Mouse (Mus musculus): ENCODE measurements at regions not wholly inside any gene's neighbourhood (a gene's known extent, or its start where the extent isn't known, plus 50 kb on each side); places are given as distances from the start of the nearest gene placed in this dataset.
A peak's percentile ranks its signal among the peaks of the same experiment; 100 is the strongest.
"Not testable (repeated sequence)": the region's sequence is repeated elsewhere in the genome, so short reads cannot be mapped to it uniquely, and the experiment has no call there.

GRCm38 (mm10) chr3:21667349-21668143, 408.9 kb upstream of the Tbl1xr1 start:
- 69% methylated on average over 5 of the region's 5 CpGs for WGBS
- H3K4me3 ChIP-seq (ENCODE audit: insufficient read depth, low read depth, low read length): no peak overlapping the region
- TF ChIP-seq POLR2A (IDR thresholded peaks at IDR 0.05; ENCODE audit: low read depth, low read length): no peak
- no peak for TF ChIP-seq CTCF (conservative IDR thresholded peaks at IDR 0.05; ENCODE audit: insufficient read depth, insufficient read length, low read depth, low read length)
- no peaks in the 10 kb centered on the region for H3K4me1 ChIP-seq (ENCODE audit: control insufficient read depth, insufficient read depth, low read length)
- DNase-seq: peak; percentile 18
- H3K27me3 ChIP-seq (replicated peaks; ENCODE audit: control insufficient read depth, insufficient read depth, low read length): no peaks in the 10 kb centered on the region
- no peaks in the 10 kb centered on the region for H3K36me3 ChIP-seq (ENCODE audit: control insufficient read depth, insufficient read depth, low read length)
- no peak overlapping the region for H3K27ac ChIP-seq (ENCODE audit: insufficient read depth, low read depth, low read length)

GRCm38 (mm10) chr3:21671885-21672284, 404.6 kb upstream of the Tbl1xr1 start:
- 93% methylated on average over 2 of the region's 2 CpGs for WGBS
- H3K27ac ChIP-seq (ENCODE audit: insufficient read depth, low read depth, low read length): no peak overlapping the region

GRCm38 (mm10) chr3:21672492-21672891, 404.0 kb upstream of the Tbl1xr1 start:
- no peak overlapping the region for H3K27ac ChIP-seq (ENCODE audit: insufficient read depth, low read depth, low read length)
- DNase-seq: no peak
- H3K4me1 ChIP-seq (ENCODE audit: control insufficient read depth, insufficient read depth, low read length): no peaks in the 10 kb centered on the region
- TF ChIP-seq CTCF (conservative IDR thresholded peaks at IDR 0.05; ENCODE audit: insufficient read depth, insufficient read length, low read depth, low read length) (no peak), POLR2A (IDR thresholded peaks at IDR 0.05; ENCODE audit: low read depth, low read length) (no peak)
- H3K4me3 ChIP-seq (ENCODE audit: insufficient read depth, low read depth, low read length): no peak overlapping the region
- no peaks in the 10 kb centered on the region for H3K36me3 ChIP-seq (ENCODE audit: control insufficient read depth, insufficient read depth, low read length)
- no peaks in the 10 kb centered on the region for H3K27me3 ChIP-seq (replicated peaks; ENCODE audit: control insufficient read depth, insufficient read depth, low read length)
- WGBS: 62% methylated on average over 2 of the region's 2 CpGs

More at GRCm38 (mm10) chr3:21671885-21672284, 404.6 kb upstream of the Tbl1xr1 start:
- Histone ChIP-seq H3K4me1 (ENCODE audit: control insufficient read depth, insufficient read depth, low read length) (no peaks in the 10 kb centered on the region), H3K27me3 (replicated peaks; ENCODE audit: control insufficient read depth, insufficient read depth, low read length) (no peaks in the 10 kb centered on the region), H3K36me3 (ENCODE audit: control insufficient read depth, insufficient read depth, low read length) (no peaks in the 10 kb centered on the region), H3K4me3 (ENCODE audit: insufficient read depth, low read depth, low read length) (no peak overlapping the region)
- TF ChIP-seq POLR2A (IDR thresholded peaks at IDR 0.05; ENCODE audit: low read depth, low read length) (no peak), CTCF (conservative IDR thresholded peaks at IDR 0.05; ENCODE audit: insufficient read depth, insufficient read length, low read depth, low read length) (no peak)
- DNase-seq: no peak

GRCm38 (mm10) chr3:21673466-21673865, 403.0 kb upstream of the Tbl1xr1 start:
- no peak overlapping the region for H3K27ac ChIP-seq (ENCODE audit: insufficient read depth, low read depth, low read length)

GRCm38 (mm10) chr3:21678265-21678664, 398.2 kb upstream of the Tbl1xr1 start:
- no peaks in the 10 kb centered on the region for H3K27me3 ChIP-seq (replicated peaks; ENCODE audit: control insufficient read depth, insufficient read depth, low read length)
- H3K4me1 ChIP-seq (ENCODE audit: control insufficient read depth, insufficient read depth, low read length): no peaks in the 10 kb centered on the region
- H3K27ac ChIP-seq (ENCODE audit: insufficient read depth, low read depth, low read length): no peak overlapping the region
- TF ChIP-seq POLR2A (IDR thresholded peaks at IDR 0.05; ENCODE audit: low read depth, low read length): no peak
- TF ChIP-seq CTCF (conservative IDR thresholded peaks at IDR 0.05; ENCODE audit: insufficient read depth, insufficient read length, low read depth, low read length): no peak
- DNase-seq: no peak
- H3K4me3 ChIP-seq (ENCODE audit: insufficient read depth, low read depth, low read length): no peak overlapping the region
- no peaks in the 10 kb centered on the region for H3K36me3 ChIP-seq (ENCODE audit: control insufficient read depth, insufficient read depth, low read length)

More at GRCm38 (mm10) chr3:21673466-21673865, 403.0 kb upstream of the Tbl1xr1 start:
- no peaks in the 10 kb centered on the region for H3K36me3 ChIP-seq (ENCODE audit: control insufficient read depth, insufficient read depth, low read length)
- H3K4me1 ChIP-seq (ENCODE audit: control insufficient read depth, insufficient read depth, low read length): no peaks in the 10 kb centered on the region
- TF ChIP-seq CTCF (conservative IDR thresholded peaks at IDR 0.05; ENCODE audit: insufficient read depth, insufficient read length, low read depth, low read length) (no peak), POLR2A (IDR thresholded peaks at IDR 0.05; ENCODE audit: low read depth, low read length) (no peak)
- WGBS: 99% methylated on average over 2 of the region's 2 CpGs
- DNase-seq: no peak
- H3K27me3 ChIP-seq (replicated peaks; ENCODE audit: control insufficient read depth, insufficient read depth, low read length): no peaks in the 10 kb centered on the region
- H3K4me3 ChIP-seq (ENCODE audit: insufficient read depth, low read depth, low read length): no peak overlapping the region

- DNase-seq: no peak
- no peaks in the 10 kb centered on the region for H3K36me3 ChIP-seq (ENCODE audit: control insufficient read depth, insufficient read depth, low read length)
- H3K4me3 ChIP-seq (ENCODE audit: insufficient read depth, low read depth, low read length): no peak overlapping the region
- H3K4me1 ChIP-seq (ENCODE audit: control insufficient read depth, insufficient read depth, low read length): no peaks in the 10 kb centered on the region
- no peaks in the 10 kb centered on the region for H3K27me3 ChIP-seq (replicated peaks; ENCODE audit: control insufficient read depth, insufficient read depth, low read length)
- TF ChIP-seq CTCF (conservative IDR thresholded peaks at IDR 0.05; ENCODE audit: insufficient read depth, insufficient read length, low read depth, low read length) (no peak), POLR2A (IDR thresholded peaks at IDR 0.05; ENCODE audit: low read depth, low read length) (no peak)
- no peak overlapping the region for H3K27ac ChIP-seq (ENCODE audit: insufficient read depth, low read depth, low read length)
Observed at GRCm38 (mm10) chr3:21678734-21679133, 397.7 kb upstream of the Tbl1xr1 start.

- not testable (repeated sequence) for H3K27ac ChIP-seq (ENCODE audit: insufficient read depth, low read depth, low read length); DNase-seq; H3K27me3 ChIP-seq (replicated peaks; ENCODE audit: control insufficient read depth, insufficient read depth, low read length); H3K4me1 ChIP-seq (ENCODE audit: control insufficient read depth, insufficient read depth, low read length); H3K4me3 ChIP-seq (ENCODE audit: insufficient read depth, low read depth, low read length); H3K36me3 ChIP-seq (ENCODE audit: control insufficient read depth, insufficient read depth, low read length)
- 32% methylated on average over 1 of the region's 1 CpGs for WGBS
Observed at GRCm38 (mm10) chr3:21697980-21698672, 378.3 kb upstream of the Tbl1xr1 start.

Measured in kidney, adult 2 months (tissue).